Mouse (Mus musculus): ENCODE results near the gene Fchsd2.
"Not testable (repeated sequence)": the region's sequence is repeated elsewhere in the genome, so short reads cannot be mapped to it uniquely, and the experiment has no call there.

The Fchsd2 gene

DNA sequence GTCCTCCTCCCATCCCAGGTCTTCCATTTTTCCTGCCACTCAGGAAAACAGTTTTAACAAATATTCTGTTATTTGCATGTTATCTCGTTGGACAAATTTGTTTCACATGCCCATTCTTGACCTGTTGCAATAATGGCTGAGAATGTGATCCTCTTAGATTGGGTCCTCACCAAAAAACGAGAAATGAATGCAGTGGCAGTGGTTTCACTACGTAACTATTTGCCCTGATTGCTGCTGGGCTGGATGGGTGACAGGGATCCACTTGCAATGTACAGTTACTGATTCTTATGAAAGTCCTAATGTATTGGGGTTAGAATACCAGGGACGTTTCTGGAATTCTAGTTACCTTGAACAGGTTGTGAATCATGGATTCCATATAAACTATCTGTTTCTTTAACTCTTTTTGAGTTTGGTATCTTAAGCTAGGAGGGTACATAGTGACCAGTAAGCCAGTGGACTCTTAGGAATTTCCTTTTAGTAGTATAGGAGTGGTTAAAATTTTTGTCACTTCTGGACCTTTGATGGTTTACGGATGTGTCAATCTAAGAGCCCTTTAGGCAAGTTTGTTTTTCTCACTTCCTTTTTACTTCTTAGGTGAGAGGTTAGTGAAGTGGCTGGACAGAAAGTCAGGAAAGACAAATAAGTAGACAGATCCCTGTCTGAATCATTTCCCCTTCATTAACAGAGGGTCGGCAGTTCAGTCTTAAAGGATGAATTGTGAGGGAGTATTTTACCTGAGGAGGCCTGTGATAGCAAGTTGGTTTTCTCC is 31.1 kb downstream of the Fchsd2 start:
- no peak for DNase-seq

DNA sequence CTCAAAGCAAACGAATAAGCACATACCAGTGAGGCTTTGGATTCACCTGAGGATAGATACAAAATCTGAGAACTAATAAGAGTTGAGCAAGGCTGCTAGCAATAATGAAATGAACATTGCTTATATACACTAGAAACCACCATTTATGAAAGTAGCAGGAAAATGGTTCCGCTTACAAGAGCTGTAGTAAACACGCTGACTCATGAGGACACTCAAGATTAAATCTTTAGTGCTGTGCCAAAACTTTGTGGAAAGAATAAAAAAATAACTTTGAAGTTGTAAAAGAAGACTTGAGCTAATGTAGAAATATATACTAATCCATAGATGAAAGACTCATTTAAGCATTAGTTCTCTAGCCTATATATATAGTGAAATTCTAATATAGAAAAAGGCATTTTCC is 35.1 kb downstream of the Fchsd2 start:
- DNase-seq = no peak

DNA sequence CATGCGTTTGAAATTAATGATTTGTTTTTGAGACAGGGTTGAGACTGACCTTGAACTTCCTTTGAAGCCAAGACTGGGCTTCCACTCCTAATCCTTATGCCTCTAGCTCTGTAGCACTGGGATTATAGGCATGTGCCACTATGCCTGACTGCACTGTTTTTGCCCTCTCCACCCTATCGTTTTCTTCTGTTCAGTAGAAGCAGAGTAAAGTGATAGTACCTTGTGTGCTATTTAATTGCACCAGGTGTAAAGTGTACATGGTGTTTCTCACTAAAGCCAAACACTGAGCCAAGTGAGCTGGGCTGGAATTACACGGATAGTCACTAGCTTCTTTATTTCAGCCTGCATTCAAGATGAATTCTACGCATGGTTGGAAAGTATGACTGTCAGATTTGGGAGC is 35.9 kb downstream of the Fchsd2 start:
- no peak for DNase-seq

DNA sequence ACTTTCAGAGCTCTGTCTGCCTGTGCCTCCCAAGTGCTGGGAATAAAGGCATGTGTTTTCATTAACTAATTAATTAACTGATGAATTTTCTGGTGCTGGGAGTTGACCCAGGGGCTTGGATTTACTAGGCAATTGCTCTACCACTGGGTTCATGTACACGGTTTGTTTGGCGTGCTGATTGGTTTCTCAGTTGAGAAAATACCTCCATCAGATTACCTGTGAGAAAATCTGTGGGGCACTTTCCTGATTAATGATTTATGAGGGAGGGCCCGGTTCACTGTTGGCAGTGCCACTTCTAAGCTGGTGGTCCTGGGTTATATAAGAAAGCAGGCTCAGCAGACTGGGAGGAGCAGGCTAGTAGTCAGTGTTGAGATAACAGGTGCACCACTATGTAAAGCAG is 38.0 kb downstream of the Fchsd2 start:
- DNase-seq = no peak

DNA sequence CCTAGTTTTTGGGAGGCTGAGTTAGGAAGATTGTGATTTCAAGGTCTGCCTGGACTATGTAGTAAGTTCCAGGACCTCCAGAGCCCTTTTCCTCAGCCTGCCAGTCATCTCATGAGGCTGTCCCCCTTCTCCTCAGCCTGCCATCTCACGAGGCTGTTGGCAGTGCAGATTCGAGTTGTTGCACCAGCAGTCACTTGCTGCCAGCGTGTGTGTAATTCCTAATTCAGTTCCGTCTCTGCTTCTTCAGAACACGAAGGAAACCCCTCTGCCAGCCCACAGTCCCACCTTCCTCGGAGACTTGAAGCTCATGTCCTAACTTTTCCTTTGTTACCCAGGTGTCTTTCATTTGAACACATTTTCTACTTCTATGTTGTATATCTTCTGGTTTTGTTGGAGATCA is 38.6 kb downstream of the Fchsd2 start:
- DNase-seq = no peak

DNA sequence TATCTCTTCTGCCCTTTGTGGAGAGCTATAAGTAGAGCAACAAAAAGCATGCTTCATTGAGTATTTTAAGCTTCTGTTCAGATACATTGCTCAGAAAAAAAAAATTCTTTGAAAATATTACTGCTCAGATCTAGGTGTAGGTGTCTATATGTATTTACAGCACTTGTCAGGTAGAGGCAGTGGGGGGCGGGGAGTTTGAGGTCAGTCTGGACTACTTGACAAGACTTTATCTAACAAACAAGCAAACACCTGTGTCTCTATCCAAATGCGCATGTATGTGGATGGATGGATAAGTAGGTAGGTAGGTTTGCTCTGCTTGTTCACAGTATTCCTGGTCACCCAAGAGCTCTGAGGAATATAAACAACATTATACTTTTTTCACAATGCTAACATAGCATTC is 40.9 kb downstream of the Fchsd2 start:
- no peak for DNase-seq

DNA sequence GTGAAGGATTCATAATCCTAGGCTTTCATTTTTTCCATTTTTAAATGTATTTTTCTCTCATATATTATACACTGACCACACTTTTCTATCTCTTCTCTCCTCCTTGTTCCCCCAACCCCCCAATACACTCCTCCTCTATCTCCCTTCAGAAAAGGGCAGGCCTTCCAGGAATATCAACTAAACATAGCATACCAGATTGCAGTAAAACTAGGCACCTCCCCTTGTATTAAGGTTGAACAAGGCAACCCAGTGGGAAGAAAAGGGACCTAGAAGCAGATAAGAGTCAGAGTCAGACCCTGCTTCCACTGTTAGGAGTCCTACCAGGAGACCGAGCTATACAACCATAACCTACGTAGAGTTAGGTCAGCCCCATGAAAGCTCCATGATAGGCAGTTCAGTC is 41.5 kb downstream of the Fchsd2 start:
- DNase-seq = no peak

DNA sequence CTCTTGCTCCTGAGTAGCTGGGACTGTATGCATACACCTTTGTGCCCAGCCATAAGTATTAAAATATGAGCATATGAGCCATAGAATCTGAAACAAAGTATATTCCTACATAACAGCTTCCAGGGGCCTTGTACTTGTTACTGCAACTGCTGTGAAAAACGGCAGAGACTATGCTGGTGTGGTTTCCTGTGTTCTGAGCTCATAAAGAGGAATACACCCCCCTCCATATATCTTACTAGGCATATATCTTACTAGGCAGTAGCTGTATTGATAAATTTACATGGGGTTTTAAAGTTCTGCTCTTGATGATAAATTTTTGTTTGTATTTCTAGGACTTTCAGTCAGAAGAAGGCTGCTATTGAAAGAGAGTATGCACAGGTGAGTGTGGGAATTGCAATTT is 46.2 kb downstream of the Fchsd2 start:
- no peak for DNase-seq

DNA sequence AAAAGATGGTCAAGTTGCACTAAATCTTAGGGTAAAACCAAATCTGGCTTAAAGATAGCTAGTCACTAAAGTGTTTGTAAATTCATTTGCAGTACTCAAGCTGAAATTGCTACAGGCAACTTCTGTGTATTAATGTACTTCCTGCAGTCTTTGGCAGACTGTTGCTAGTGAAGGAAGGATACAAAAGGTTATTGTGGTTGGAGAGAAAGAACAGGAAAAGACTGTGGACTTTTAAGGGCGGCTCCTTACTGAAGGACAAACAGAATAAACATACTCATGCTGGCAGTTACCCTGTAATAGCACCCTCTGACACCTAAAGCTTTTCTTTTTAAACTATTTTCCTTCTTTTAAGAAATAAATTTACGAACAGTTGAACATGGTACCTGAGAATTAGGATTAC is 50.2 kb downstream of the Fchsd2 start:
- no peak for DNase-seq

DNA sequence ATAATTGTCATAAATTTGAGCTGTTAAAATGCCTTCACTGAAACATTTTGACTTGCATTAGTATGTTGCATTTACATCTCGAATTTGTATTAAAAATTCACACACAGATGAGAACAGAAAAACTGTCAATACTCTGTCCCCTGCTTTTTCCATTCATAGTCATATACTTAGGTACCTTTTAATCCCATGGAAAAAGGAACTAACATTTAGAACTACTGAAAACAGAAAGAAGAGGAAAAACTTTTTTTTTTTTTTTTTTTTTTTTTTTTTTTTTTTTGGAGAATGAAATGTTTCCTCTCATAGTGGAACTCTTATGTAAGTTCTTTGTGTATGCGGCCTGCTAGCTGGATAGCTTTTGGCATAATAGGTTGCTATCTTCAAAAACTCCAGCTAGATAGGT is 51.6 kb downstream of the Fchsd2 start:
- no peak for DNase-seq

DNA sequence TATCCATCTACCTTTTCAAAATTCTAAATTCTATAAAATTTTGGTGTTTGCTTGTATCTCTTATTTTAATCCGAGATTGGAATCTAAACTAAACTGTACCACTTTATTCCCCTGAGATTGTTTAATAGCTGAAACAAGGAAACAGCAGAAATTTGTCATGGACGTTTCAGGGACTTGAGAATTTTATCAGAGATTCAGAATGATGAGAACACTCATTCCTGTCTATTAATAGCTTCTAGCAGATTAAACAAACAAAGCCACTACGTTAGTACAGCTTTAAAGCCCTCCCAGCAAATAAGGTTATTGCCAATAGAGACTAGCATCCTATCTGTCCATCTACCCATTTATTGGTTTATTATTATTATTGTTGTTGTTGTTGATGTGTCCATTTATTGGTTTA is 56.4 kb downstream of the Fchsd2 start:
- no peak for DNase-seq

DNA sequence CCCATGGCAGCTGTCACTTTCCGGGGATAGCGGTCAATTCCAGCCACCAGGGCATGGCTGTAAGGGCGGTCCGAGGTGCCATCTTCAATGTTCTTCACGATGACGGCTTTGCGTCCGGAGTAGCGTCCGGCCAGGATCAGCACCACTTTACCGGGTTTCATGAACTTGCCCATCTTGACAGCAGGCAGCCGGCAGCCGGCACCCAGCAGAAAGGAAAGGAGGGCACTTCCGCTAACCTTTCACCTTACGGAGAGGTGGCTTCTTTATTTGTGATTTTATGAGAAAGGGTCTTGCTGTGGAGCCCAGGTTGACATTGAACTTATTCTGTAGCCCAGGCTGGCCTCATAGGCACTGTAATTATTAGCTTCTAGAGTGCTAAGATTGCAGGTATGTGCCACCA is 62.2 kb downstream of the Fchsd2 start:
- DNase-seq = not testable (repeated sequence)

DNA sequence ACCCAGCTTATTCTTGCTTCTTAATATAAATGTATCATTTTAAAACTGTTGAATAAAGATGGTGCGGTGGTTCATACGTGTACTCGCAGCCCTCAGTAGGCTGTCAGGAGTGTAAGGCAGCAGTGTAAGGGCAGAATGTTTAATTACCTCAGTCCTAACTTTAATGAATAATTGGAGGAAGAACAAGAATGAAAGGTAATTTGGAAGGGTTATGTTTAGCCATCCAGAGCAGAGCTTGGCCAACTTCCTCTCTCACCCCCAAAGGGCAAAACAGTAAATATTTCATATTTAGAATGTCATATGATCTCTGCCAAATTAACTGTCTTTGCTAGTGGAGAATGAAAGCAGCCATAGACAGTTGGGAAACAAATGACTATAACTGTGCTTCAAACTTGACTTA is 62.6 kb downstream of the Fchsd2 start:
- DNase-seq = no peak

DNA sequence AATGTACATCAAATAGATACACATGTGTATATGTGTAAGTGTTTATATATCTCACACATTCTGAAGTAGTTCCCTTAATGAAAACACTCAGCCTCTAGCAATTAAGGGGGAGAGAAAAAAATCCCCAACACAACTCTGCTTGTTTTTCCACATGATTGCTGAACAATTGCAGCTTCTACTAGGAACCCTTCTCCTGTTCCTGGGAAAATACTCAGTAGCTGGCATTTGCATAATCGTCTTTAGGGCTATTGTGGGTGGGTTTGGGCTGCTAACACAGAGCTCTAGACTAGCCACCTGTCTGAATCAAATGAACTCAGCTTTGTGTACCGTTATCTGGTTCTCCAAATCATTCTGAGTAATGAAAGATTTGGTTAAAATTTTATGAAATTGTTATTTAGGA is 67.6 kb downstream of the Fchsd2 start:
- DNase-seq = no peak

DNA sequence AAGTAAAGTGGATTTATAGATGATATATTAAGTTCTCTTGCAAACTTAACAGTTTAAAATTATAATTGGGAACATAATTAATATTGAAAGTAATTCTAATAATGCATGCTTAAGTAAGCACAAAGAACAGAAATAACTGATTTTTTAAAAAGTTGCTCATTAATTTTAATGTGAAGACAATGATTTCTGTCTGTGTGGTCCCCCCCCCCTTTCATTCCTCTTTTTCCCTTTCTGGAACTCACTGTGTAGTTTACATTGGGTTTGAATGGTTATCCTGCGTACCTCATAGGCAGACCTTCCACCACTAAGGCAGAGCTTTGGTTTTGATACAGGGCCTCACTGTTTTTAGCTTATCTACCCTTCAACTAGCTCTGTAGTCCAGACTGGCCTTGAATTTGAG is 70.1 kb downstream of the Fchsd2 start:
- DNase-seq = no peak

DNA sequence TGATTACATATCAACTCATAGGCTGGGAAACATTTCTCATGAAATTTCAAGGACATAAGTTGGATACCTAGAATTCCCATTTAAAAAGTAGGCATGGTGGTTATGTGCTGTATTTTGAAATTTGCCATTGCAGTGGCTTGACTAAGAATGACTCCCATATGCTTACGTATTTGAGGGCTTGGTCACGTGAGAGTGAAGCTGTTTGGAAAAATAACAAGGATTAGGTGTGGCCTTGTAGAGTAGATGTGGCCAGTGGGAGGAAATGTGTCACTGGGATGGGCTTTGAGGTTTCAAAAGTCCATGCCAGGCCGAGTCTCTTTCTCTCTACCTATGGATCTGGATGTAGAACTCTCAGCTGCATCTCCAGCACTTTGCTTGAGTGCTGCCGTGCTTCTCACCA is 71.2 kb downstream of the Fchsd2 start:
- DNase-seq = no peak

DNA sequence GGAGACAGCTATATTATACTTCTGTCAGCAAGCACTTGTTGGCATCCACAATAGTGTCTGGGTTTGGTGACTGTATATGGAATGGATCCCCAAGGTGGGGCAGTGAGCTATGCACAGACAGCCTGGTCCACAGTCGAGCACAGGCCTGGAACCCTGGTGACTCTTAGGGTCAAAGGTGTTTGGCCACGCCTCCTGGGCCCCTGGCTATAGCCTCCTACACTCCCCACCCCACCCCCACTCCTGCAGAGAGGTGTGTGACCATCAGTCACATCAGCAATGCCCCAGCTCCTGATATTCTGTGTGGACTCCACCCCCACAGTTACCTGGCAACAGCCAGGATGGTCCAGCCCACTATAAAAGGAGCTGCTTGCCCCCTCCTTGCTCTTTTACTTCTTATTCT is 73.9 kb downstream of the Fchsd2 start:
- no peak for DNase-seq

DNA sequence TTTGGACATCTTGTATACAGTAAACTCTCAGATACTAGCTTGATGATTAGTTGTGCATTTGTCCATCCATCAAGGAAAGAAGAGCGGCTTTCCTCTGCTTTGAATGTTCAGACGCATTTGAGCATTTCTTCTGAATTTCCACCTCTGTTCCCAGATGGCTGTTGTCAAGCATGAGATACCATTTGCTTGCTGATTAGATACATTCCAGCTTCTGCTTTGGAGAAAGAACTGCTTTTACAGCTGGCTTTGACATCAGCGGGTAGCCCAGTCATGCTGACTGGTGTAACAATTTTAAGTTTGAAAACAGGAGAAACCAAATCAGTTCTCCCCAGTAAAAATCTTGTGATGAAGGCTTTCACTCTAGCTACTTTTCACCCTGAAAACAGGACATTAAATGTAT is 77.8 kb downstream of the Fchsd2 start:
- DNase-seq = no peak

DNA sequence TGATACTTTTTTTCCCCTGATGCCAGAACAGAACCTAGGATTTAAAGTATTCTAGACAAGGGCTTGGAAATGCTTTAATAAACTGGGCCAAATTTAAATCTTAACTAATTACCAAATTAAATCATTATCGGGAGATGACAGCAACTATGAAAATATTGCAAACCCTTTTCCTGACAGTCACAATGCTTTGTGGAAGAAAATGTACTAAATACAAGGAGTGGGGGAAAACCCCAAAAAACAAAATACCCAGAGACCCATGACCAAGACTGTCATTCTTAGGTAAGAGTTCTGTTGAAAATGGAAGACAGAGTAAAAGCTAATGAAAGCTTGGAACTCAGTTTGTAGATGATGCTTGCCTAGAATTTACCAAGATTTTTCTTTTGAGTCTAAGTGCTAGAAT is 78.3 kb downstream of the Fchsd2 start:
- DNase-seq = no peak

DNA sequence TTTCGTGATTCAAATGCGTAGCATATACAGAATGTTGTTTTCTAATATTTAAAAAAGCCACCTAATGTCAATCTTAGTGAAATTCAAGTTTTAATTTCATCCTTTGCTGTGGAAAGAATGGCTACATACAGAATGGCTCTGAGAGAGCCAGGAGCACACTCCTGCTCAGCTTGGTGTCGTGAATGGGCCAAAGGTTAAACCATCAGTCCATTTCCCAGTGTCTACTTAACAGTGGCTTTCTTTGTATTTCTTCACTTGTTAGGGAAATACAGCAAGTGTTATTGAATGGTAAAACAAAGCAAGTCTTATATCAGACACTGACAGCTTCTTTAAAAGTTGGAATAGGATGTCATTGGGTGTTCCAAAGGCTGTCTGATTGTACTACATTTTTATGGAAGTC is 80.7 kb downstream of the Fchsd2 start:
- no peak for DNase-seq

DNA sequence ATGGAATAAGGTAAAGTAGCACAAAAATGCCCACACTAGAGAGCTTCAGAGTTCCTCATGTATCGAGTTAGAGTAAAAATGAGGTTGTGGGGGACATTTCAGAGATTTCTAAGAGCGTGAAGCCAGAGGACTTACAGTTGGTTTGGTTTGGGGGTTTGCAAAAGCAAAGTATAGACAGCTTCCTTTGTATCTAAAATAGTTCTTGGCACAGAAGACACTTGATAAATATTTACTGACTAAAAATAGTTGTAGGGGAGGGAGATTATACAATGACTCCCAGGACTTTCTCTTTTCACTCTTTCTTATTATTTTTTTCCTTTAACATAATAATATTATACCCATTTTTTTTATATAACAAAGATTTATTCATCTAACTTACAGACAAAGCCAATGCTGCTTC is 86.1 kb downstream of the Fchsd2 start:
- DNase-seq = no peak

DNA sequence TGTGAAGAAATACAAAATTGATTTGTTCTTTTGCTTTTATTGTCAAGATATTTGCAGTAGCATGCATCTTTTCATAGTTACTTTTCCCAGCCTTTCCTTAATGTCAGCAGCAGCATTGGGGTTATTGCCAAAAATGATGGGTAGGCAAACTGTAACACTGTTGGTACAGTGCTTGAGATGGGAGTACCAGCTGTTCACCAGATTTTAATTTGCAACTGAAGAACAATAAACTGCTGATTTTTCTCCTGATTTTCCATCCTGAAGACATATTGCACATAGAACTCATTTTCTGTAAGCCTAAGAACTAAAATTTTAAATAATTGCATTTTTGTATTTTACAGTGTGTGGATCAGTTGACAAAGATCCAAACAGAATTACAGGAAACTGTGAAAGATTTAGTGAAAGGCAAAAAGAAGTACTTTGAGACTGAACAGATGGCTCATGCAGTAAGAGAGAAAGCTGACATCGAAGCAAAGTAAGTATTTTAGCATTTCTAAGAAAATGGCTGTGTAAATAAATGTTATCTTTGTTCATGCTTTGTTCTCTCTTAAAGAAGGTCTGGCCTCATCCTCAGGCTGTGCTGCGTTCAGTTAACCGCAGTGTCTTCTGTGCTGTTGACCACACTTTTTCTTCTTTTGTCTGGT is 98.8 kb downstream of the Fchsd2 start:
- no peak for DNase-seq

DNA sequence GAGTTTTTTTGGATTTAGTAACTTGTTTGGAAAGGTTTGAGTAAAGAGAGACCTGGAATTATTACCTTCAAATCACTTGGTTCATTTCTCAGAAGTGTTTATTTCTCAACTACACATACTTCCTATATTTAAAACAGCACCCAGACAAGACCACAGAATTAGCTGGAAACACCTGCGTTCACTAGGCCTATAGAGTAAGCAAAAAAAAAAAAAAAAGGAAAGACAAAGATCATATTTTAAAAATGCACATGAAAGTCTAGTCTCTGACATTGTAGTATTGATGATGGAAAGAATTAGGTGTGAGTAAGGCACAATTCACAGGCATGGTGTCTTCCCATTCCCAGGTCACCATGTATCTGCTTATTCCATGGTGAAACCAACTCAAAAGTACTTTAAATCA is 118.2 kb downstream of the Fchsd2 start:
- DNase-seq = no peak

DNA sequence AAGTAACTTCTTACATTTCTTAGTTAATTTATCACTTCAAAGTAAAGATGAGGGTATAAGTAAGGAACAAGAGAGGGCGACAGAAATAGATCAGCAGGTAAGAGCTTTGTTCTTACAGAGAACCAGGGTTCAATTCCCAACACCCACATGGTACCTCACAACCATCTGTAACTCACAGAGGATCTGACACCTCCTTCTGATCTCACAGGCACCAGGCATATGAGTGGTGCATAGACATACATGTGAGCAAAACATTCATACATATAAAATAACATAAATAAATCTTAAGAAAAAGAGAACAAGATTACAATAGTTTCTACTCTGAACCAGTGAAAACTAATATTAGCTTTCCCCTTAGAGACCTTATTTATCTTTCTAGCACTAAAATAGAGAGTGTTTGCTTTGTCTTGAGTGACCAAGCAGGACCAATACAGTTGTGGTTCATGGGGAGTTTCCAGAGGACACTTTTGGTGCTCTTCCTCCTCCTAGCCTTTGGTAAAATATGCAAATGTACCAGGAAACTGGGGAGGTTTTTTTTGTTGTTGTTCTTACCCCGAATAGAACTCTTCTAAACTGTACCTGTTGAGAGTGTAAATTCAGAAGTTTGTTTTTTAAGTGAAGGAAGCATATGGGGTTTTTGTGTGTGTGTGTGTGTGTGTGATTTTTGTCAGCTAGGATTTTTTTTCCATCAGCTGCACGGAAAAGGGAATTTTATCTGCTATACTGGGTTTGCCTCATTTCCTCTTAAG is 121.0 kb downstream of the Fchsd2 start:
- DNase-seq = no peak
